Mouse (Mus musculus) heart, postnatal 0 days (tissue): ENCODE data around the gene Itch. TPM values are rescaled to one million over a fixed set of nuclear protein-coding genes. Genes with fewer than 3 reads are reported as not detected.

Source experiments
- ATAC-seq: fragments of 200-750 bp; cut with Nextera tagmentation; 2 replicates; pipeline ENCODE4 v1.8.0; 2017; ENCODE audit warnings: low read depth, moderate number of reproducible peaks, moderate library complexity; ENCODE audit not compliant: insufficient read depth
- DNase-seq: peaks from one replicate; pipeline ENCODE4 v3.0.0-alpha.2; 2016; ENCODE audit warnings: low spot score
- H3K27ac ChIP-seq: fragments of 300-500 bp; sonication (generic); 2 replicates; pipeline ENCODE4 v1.5.1; 2014; ENCODE audit warnings: low read depth, mild to moderate bottlenecking
- H3K27me3 ChIP-seq: fragments of 300-500 bp; sonication (generic); 2 replicates; pipeline ENCODE4 v1.6.1; 2014; ENCODE audit warnings: low read length, mixed read lengths; ENCODE audit not compliant: control insufficient read depth, insufficient read depth
- H3K36me3 ChIP-seq: fragments of 300-500 bp; sonication (generic); replicated peaks from 2 replicates; pipeline ENCODE4 v1.6.1; 2014; ENCODE audit warnings: low read length, mixed read lengths; ENCODE audit not compliant: control insufficient read depth, insufficient read depth
- H3K4me1 ChIP-seq: fragments of 300-500 bp; sonication (generic); 2 replicates; pipeline ENCODE4 v1.6.1; 2014; ENCODE audit warnings: antibody characterized with exemption; ENCODE audit not compliant: control insufficient read depth, insufficient read depth
- H3K4me2 ChIP-seq: fragments of 300-500 bp; sonication (generic); 2 replicates; pipeline ENCODE4 v1.6.1; 2014; ENCODE audit warnings: low read depth, mild to moderate bottlenecking, low read length, moderate library complexity
- H3K4me3 ChIP-seq: fragments of 300-500 bp; sonication (generic); 2 replicates; pipeline ENCODE4 v1.5.1; 2014; ENCODE audit warnings: low read depth, low read length
- H3K9ac ChIP-seq: fragments of 300-500 bp; sonication (generic); replicated peaks from 2 replicates; pipeline ENCODE4 v1.6.1; 2014; ENCODE audit warnings: low read depth, low read length, mixed read lengths
- H3K9me3 ChIP-seq: fragments of 300-500 bp; sonication (generic); replicated peaks from 2 replicates; pipeline ENCODE4 v1.6.1; 2016; ENCODE audit warnings: low read length; ENCODE audit not compliant: control insufficient read depth
- CTCF ChIP-seq: IDR thresholded peaks from 2 replicates; pipeline ENCODE4 v1.5.1; 2016; ENCODE audit warnings: antibody characterized with exemption, control low read depth, low read depth
- EP300 ChIP-seq: IDR thresholded peaks from 2 replicates; pipeline ENCODE4 v1.6.1; 2016; ENCODE audit warnings: antibody characterized with exemption, low read depth
- WGBS: fragments of 180-500 bp; shearing (Covaris S2); extraction: QIAGEN DNeasy Blood & Tissue Kit; methylation state at CpG from one replicate; pipeline ENCODE4 v1.1.7; 2014; 5-methylcytosine and 5-hydroxymethylcytosine counted together
- polyA plus RNA-seq: library from polyadenylated mRNA; unstranded; fragments of >200 nt; fragmentation: Nextera tagmentation; extraction: Ambion mirVana; gene quantifications from 2 replicates; pipeline ENCODE4 v1.2.1, GENCODE M21; 2015
- total RNA-seq: library from RNA; depleted of rRNA; stranded (reverse); fragments of >200 nt; gene quantifications from 2 replicates; pipeline ENCODE4 v1.2.3, GENCODE M21; 2014; ENCODE audit warnings: low replicate concordance

Itch gene
- total and polyA plus RNA-seq, 2 experiments from 2014 or later: 20.5 to 31.9 TPM

- no peak overlapping the region for H3K4me2 ChIP-seq
- no peak for DNase-seq
- 80% methylated on average over 6 of the region's 6 CpGs for WGBS
Measured at GRCm38 (mm10) chr2:155265526-155265925, 132.2 kb downstream of the Itch start.

GRCm38 (mm10) chr2:155266896-155267295, 133.6 kb downstream of the Itch start:
- no peak for DNase-seq
- no peaks in the 10 kb centered on the region for H3K9me3 ChIP-seq
- H3K36me3 ChIP-seq: no peaks in the 10 kb centered on the region
- no peak overlapping the region for H3K4me3 ChIP-seq
- no peak overlapping the region for H3K27ac ChIP-seq
- H3K4me2 ChIP-seq: no peak overlapping the region
- no peak for ATAC-seq
- no peak overlapping the region for H3K9ac ChIP-seq
- H3K27me3 ChIP-seq: no peaks in the 10 kb centered on the region
- 78% methylated on average over 5 of the region's 5 CpGs for WGBS
- no peaks in the 10 kb centered on the region for H3K4me1 ChIP-seq
- no peak for TF ChIP-seq EP300
- no peak for TF ChIP-seq CTCF

More at GRCm38 (mm10) chr2:155265526-155265925, 132.2 kb downstream of the Itch start:
- Histone ChIP-seq H3K9me3 (no peaks in the 10 kb centered on the region), H3K36me3 (no peaks in the 10 kb centered on the region), H3K27me3 (no peaks in the 10 kb centered on the region), H3K4me3 (no peak overlapping the region), H3K4me1 (no peaks in the 10 kb centered on the region), H3K9ac (no peak overlapping the region), H3K27ac (no peak overlapping the region)
- no peak for ATAC-seq
- TF ChIP-seq CTCF (no peak), EP300 (no peak)

GRCm38 (mm10) chr2:155271957-155272356, 138.6 kb downstream of the Itch start:
- no peak for ATAC-seq
- Histone ChIP-seq H3K4me1 (peaks cover 6% of the 10 kb centered on the region), H3K4me2 (no peak overlapping the region), H3K36me3 (no peaks in the 10 kb centered on the region), H3K9ac (no peak overlapping the region), H3K9me3 (no peaks in the 10 kb centered on the region), H3K4me3 (no peak overlapping the region), H3K27ac (no peak overlapping the region), H3K27me3 (no peaks in the 10 kb centered on the region)
- no peak for DNase-seq
- TF ChIP-seq CTCF (peak; percentile 53), EP300 (no peak)
- 89% methylated on average over 6 of the region's 6 CpGs for WGBS

- Histone ChIP-seq H3K9me3 (no peaks in the 10 kb centered on the region), H3K9ac (no peak overlapping the region), H3K4me3 (no peak overlapping the region), H3K4me2 (no peak overlapping the region), H3K4me1 (peaks cover 11% of the 10 kb centered on the region), H3K36me3 (0 out of 2 replicates have a peak, but pooled peaks cover 2% of the 10 kb centered on the region), H3K27ac (no peak overlapping the region), H3K27me3 (no peaks in the 10 kb centered on the region)
- ATAC-seq (no peak), DNase-seq (no peak)
- 56% methylated on average over 10 of the region's 10 CpGs for WGBS
- TF ChIP-seq EP300 (no peak), CTCF (no peak)
Measured at GRCm38 (mm10) chr2:155272396-155273170, 139.3 kb downstream of the Itch start.

GRCm38 (mm10) chr2:155273603-155274002, 140.3 kb downstream of the Itch start:
- Histone ChIP-seq H3K4me1 (peaks cover 20% of the 10 kb centered on the region), H3K4me3 (no peak overlapping the region), H3K27me3 (no peaks in the 10 kb centered on the region), H3K36me3 (peaks cover 9% of the 10 kb centered on the region; the same call in 1 of the 2 replicates), H3K9me3 (no peaks in the 10 kb centered on the region), H3K4me2 (no peak overlapping the region), H3K27ac (no peak overlapping the region), H3K9ac (no peak overlapping the region)
- 90% methylated on average over 8 of the region's 8 CpGs for WGBS
- no peak for ATAC-seq
- DNase-seq: no peak
- TF ChIP-seq CTCF: no peak
- TF ChIP-seq EP300: no peak
